Mouse (Mus musculus): ENCODE measurements around the gene Acrbp. TPM values are rescaled to one million over a fixed set of nuclear protein-coding genes. Genes with fewer than 3 reads are reported as not detected.
"Not testable (repeated sequence)": the region's sequence is repeated elsewhere in the genome, so short reads cannot be mapped to it uniquely, and the experiment has no call there.

The Acrbp gene
- polyA plus RNA-seq, 1 experiment: 18.2 TPM

GRCm38 (mm10) chr6:125017682-125018081 is 31.8 kb upstream of the Acrbp start:
- WGBS: 81% methylated on average over 3 of the region's 3 CpGs
- Histone ChIP-seq H3K36me3 (ENCODE audit: control insufficient read depth, insufficient read depth, low read length) (peaks cover 43% of the 10 kb centered on the region), H3K4me3 (ENCODE audit: low read depth, low read length) (no peak overlapping the region), H3K27ac (ENCODE audit: insufficient read depth, low read depth, low read length) (no peak overlapping the region), H3K4me1 (ENCODE audit: control insufficient read depth, insufficient read depth, insufficient read length, low read length) (no peaks in the 10 kb centered on the region), H3K27me3 (ENCODE audit: control insufficient read depth, insufficient read depth, low read length) (no peaks in the 10 kb centered on the region)
- TF ChIP-seq POLR2A (IDR thresholded peaks at IDR 0.05; ENCODE audit: low read depth, low read length) (no peak), CTCF (IDR thresholded peaks at IDR 0.05; ENCODE audit: extremely low read depth, insufficient read length, insufficient replicate concordance, low read depth, low read length) (no peak)

GRCm38 (mm10) chr6:125030532-125030931 is 19.0 kb upstream of the Acrbp start:
- H3K4me1 ChIP-seq (ENCODE audit: control insufficient read depth, insufficient read depth, insufficient read length, low read length); H3K4me3 ChIP-seq (ENCODE audit: low read depth, low read length); H3K27me3 ChIP-seq (ENCODE audit: control insufficient read depth, insufficient read depth, low read length); H3K27ac ChIP-seq (ENCODE audit: insufficient read depth, low read depth, low read length): not testable (repeated sequence)
- peaks cover 57% of the 10 kb centered on the region for H3K36me3 ChIP-seq (ENCODE audit: control insufficient read depth, insufficient read depth, low read length)
- 44% methylated on average over 9 of the region's 9 CpGs for WGBS
- TF ChIP-seq CTCF (IDR thresholded peaks at IDR 0.05; ENCODE audit: extremely low read depth, insufficient read length, insufficient replicate concordance, low read depth, low read length): peak; percentile 99

- Histone ChIP-seq H3K4me1 (ENCODE audit: control insufficient read depth, insufficient read depth, insufficient read length, low read length) (no peaks in the 10 kb centered on the region), H3K27ac (ENCODE audit: insufficient read depth, low read depth, low read length) (no peak overlapping the region), H3K36me3 (ENCODE audit: control insufficient read depth, insufficient read depth, low read length) (peaks cover 60% of the 10 kb centered on the region), H3K4me3 (ENCODE audit: low read depth, low read length) (no peak overlapping the region), H3K27me3 (ENCODE audit: control insufficient read depth, insufficient read depth, low read length) (no peaks in the 10 kb centered on the region)
- WGBS: 83% methylated on average over 16 of the region's 16 CpGs
- no peak for TF ChIP-seq CTCF (IDR thresholded peaks at IDR 0.05; ENCODE audit: extremely low read depth, insufficient read length, insufficient replicate concordance, low read depth, low read length)
- TF ChIP-seq POLR2A (IDR thresholded peaks at IDR 0.05; ENCODE audit: low read depth, low read length): no peak
Measured at GRCm38 (mm10) chr6:125031604-125032003, 17.9 kb upstream of the Acrbp start.

GRCm38 (mm10) chr6:125038666-125039065 is 10.8 kb upstream of the Acrbp start:
- TF ChIP-seq POLR2A (IDR thresholded peaks at IDR 0.05; ENCODE audit: low read depth, low read length): no peak
- no peak for TF ChIP-seq CTCF (IDR thresholded peaks at IDR 0.05; ENCODE audit: extremely low read depth, insufficient read length, insufficient replicate concordance, low read depth, low read length)
- H3K27me3 ChIP-seq (ENCODE audit: control insufficient read depth, insufficient read depth, low read length): no peaks in the 10 kb centered on the region
- H3K4me1 ChIP-seq (ENCODE audit: control insufficient read depth, insufficient read depth, insufficient read length, low read length): peaks cover 4% of the 10 kb centered on the region; the same call in 1 of the 2 replicates
- H3K36me3 ChIP-seq (ENCODE audit: control insufficient read depth, insufficient read depth, low read length): peaks cover 29% of the 10 kb centered on the region
- WGBS: 96% methylated on average over 4 of the region's 4 CpGs
- no peak overlapping the region for H3K4me3 ChIP-seq (ENCODE audit: low read depth, low read length)
- no peak overlapping the region for H3K27ac ChIP-seq (ENCODE audit: insufficient read depth, low read depth, low read length)

- no peaks in the 10 kb centered on the region for H3K27me3 ChIP-seq (ENCODE audit: control insufficient read depth, insufficient read depth, low read length)
- peaks cover 29% of the 10 kb centered on the region for H3K36me3 ChIP-seq (ENCODE audit: control insufficient read depth, insufficient read depth, low read length)
- 6% methylated on average over 8 of the region's 8 CpGs for WGBS
- TF ChIP-seq POLR2A (IDR thresholded peaks at IDR 0.05; ENCODE audit: low read depth, low read length) (no peak), CTCF (IDR thresholded peaks at IDR 0.05; ENCODE audit: extremely low read depth, insufficient read length, insufficient replicate concordance, low read depth, low read length) (no peak)
- peak overlapping the region; percentile 5; the same call in 1 of the 2 replicates for H3K27ac ChIP-seq (ENCODE audit: insufficient read depth, low read depth, low read length)
- H3K4me3 ChIP-seq (ENCODE audit: low read depth, low read length): no peak overlapping the region; the same call in 1 of the 2 replicates
- peaks cover 4% of the 10 kb centered on the region; the same call in 1 of the 2 replicates for H3K4me1 ChIP-seq (ENCODE audit: control insufficient read depth, insufficient read depth, insufficient read length, low read length)
Measured at GRCm38 (mm10) chr6:125039131-125039530, 10.4 kb upstream of the Acrbp start.

GRCm38 (mm10) chr6:125039533-125040153 is 9.8 kb upstream of the Acrbp start, which contains the start of gene Ing4:
Gene Ing4 (plus strand): TSS chr6:125039760.
- H3K27me3 ChIP-seq (ENCODE audit: control insufficient read depth, insufficient read depth, low read length): no peaks in the 10 kb centered on the region
- WGBS: under 1% methylated on average over 26 of the region's 26 CpGs
- peaks cover 4% of the 10 kb centered on the region; the same call in 1 of the 2 replicates for H3K4me1 ChIP-seq (ENCODE audit: control insufficient read depth, insufficient read depth, insufficient read length, low read length)
- H3K27ac ChIP-seq (ENCODE audit: insufficient read depth, low read depth, low read length): peak within 1 kb of the TSS; percentile 5; the same call in 1 of the 2 replicates
- TF ChIP-seq POLR2A (IDR thresholded peaks at IDR 0.05; ENCODE audit: low read depth, low read length) (no peak), CTCF (IDR thresholded peaks at IDR 0.05; ENCODE audit: extremely low read depth, insufficient read length, insufficient replicate concordance, low read depth, low read length) (no peak)
- H3K4me3 ChIP-seq (ENCODE audit: low read depth, low read length): peak within 1 kb of the TSS; percentile 77
- H3K36me3 ChIP-seq (ENCODE audit: control insufficient read depth, insufficient read depth, low read length): peaks cover 29% of the 10 kb centered on the region

- WGBS: 6% methylated on average over 7 of the region's 7 CpGs
- H3K27ac ChIP-seq (ENCODE audit: insufficient read depth, low read depth, low read length): no peak overlapping the region
- peaks cover 4% of the 10 kb centered on the region; the same call in 1 of the 2 replicates for H3K4me1 ChIP-seq (ENCODE audit: control insufficient read depth, insufficient read depth, insufficient read length, low read length)
- H3K27me3 ChIP-seq (ENCODE audit: control insufficient read depth, insufficient read depth, low read length): no peaks in the 10 kb centered on the region
- peak overlapping the region; percentile 77 for H3K4me3 ChIP-seq (ENCODE audit: low read depth, low read length)
- TF ChIP-seq CTCF (IDR thresholded peaks at IDR 0.05; ENCODE audit: extremely low read depth, insufficient read length, insufficient replicate concordance, low read depth, low read length) (no peak), POLR2A (IDR thresholded peaks at IDR 0.05; ENCODE audit: low read depth, low read length) (no peak)
- H3K36me3 ChIP-seq (ENCODE audit: control insufficient read depth, insufficient read depth, low read length): peaks cover 28% of the 10 kb centered on the region
Measured at GRCm38 (mm10) chr6:125040221-125040620, 9.3 kb upstream of the Acrbp start.
